Mouse (Mus musculus): ENCODE measurements around the gene Tmprss15.

Tmprss15 gene

GRCm38 (mm10) chr16:79090997-79091396, at the start of gene Tmprss15:
Tmprss15 (minus strand) TSS chr16:79091097.
- no peak for DNase-seq

- DNase-seq: no peak
These were observed 24.0 kb upstream of the Tmprss15 start for GRCm38 (mm10) chr16:79114879-79115278.

- DNase-seq: no peak
These were observed 18.6 kb upstream of the Tmprss15 start for GRCm38 (mm10) chr16:79109516-79109915.

GRCm38 (mm10) chr16:79108969-79109368, 18.1 kb upstream of the Tmprss15 start:
- DNase-seq: no peak

GRCm38 (mm10) chr16:79100325-79100724, 9.4 kb upstream of the Tmprss15 start:
- DNase-seq: no peak

GRCm38 (mm10) chr16:79098321-79098720, 7.4 kb upstream of the Tmprss15 start:
- DNase-seq: no peak

GRCm38 (mm10) chr16:79086550-79086949, 4.3 kb downstream of the Tmprss15 start:
- DNase-seq: no peak

- no peak for DNase-seq
These were observed 27.0 kb downstream of the Tmprss15 start for GRCm38 (mm10) chr16:79063848-79064247.

GRCm38 (mm10) chr16:79058775-79059558, 31.9 kb downstream of the Tmprss15 start:
- DNase-seq: no peak

- no peak for DNase-seq
These were observed 58.3 kb downstream of the Tmprss15 start for GRCm38 (mm10) chr16:79032593-79032992.

- DNase-seq: no peak
These were observed 88.1 kb downstream of the Tmprss15 start for GRCm38 (mm10) chr16:79002812-79003211.

GRCm38 (mm10) chr16:79001679-79002078, 89.2 kb downstream of the Tmprss15 start:
- DNase-seq: no peak

GRCm38 (mm10) chr16:78976384-78976783, 114.5 kb downstream of the Tmprss15 start:
- no peak for DNase-seq

- no peak for DNase-seq
These were observed 116.8 kb downstream of the Tmprss15 start for GRCm38 (mm10) chr16:78974099-78974498.

- DNase-seq: no peak
These were observed 121.7 kb downstream of the Tmprss15 start for GRCm38 (mm10) chr16:78969091-78969731.

GRCm38 (mm10) chr16:78957434-78957833, 133.5 kb downstream of the Tmprss15 start:
- no peak for DNase-seq

GRCm38 (mm10) chr16:78950359-78950758, 140.5 kb downstream of the Tmprss15 start:
- no peak for DNase-seq

GRCm38 (mm10) chr16:78937755-78938154, 153.1 kb downstream of the Tmprss15 start:
- DNase-seq: no peak

- no peak for DNase-seq
These were observed 156.6 kb downstream of the Tmprss15 start for GRCm38 (mm10) chr16:78934298-78934697.

- no peak for DNase-seq
These were observed 159.4 kb downstream of the Tmprss15 start for GRCm38 (mm10) chr16:78931287-78932025.

- no peak for DNase-seq
These were observed 160.3 kb downstream of the Tmprss15 start, which contains the start of gene Chodl for GRCm38 (mm10) chr16:78930382-78931286. Chodl (plus strand) TSS chr16:78930948.

GRCm38 (mm10) chr16:78922644-78923043, 168.3 kb downstream of the Tmprss15 start:
- DNase-seq: no peak
